Mouse (Mus musculus) right cerebral cortex, adult 2 months (tissue): Measurements from ENCODE around the gene Aip.
"Not testable (repeated sequence)": the region's sequence is repeated elsewhere in the genome, so short reads cannot be mapped to it uniquely, and the experiment has no call there.

ENCODE experiments used
- DNase-seq, 2 experiments: peaks; one replicate each; pipeline ENCODE4 v3.0.0; 2021 to 2022; ENCODE audit warnings: low spot score in 2 of 2

Gene Aip

DNA sequence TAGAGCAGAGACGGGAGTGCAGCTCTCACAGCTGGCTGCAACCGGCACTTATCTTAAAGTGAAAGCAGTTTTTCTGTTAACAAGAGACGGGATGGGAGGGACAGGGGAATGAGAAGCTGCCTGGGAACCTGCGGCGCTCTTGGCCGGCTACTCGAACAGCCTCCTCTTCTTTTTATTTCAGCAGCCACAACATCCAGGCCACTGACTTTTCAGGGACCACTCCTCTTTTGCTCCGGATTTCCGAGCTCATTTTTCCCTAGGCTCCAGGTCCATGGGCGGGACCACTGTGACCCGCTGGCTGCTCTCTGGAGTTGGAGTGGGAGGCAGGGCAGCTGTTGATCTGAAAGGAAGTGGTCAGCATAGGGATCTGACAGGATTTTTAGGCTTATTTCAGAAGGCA lies 61.2 kb downstream of the Aip start:
- not testable (repeated sequence) for DNase-seq
